Mouse (Mus musculus) small intestine, adult 10 weeks (tissue): ENCODE results near the gene Ssty2. TPM values are rescaled to one million over a fixed set of nuclear protein-coding genes. Genes with fewer than 3 reads are reported as not detected.

Source experiments
- polyA plus RNA-seq: library from polyadenylated mRNA; stranded (reverse); fragments of 350-450 nt; fragmentation: Illumina TruSeq; extraction: RNeasy Lipid Tissue Mini Kit (QIAGEN cat#74804); gene quantifications from one replicate; pipeline ENCODE4 v1.2.3, GENCODE M21; 2014; ENCODE audit warnings: low replicate concordance

Ssty2 gene
- not detected for polyA plus RNA-seq

DNA sequence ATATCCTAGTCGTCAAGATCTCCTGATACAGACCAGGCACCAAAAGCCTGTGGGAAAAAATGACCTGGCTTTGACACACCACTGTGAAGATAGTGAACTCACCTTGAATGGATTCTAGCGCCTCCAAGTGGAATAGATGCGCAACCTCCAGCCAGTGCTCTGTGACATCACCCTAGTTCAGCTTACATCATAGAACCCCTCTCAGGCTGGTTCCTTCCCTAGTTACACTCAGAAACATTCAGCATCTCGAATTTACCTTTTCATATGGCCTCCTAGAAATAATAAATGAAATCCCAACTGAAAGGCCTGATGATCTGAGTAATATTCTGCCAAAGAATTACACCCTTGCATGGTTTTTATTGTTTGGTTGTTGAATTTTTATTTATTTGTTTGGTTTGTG is at the start of gene Ssty2:
TSS of gene Ssty2 (minus strand) at position 101 of the 400 bp plus-strand sequence.

